Mouse (Mus musculus) heart, embryonic 11.5 days (tissue): ENCODE results near the gene Krt1. TPM values are rescaled to one million over a fixed set of nuclear protein-coding genes. Genes with fewer than 3 reads are reported as not detected.

ENCODE experiments used
- ATAC-seq: fragments of 200-750 bp; cut with Nextera tagmentation; replicated peaks from 2 replicates; pipeline ENCODE4 v1.8.0; 2017; ENCODE audit warnings: moderate library complexity; ENCODE audit not compliant: insufficient number of reproducible peaks, low FRiP score, low TSS enrichment
- H3K27ac ChIP-seq: fragments of 300-500 bp; sonication (generic); 2 replicates; pipeline ENCODE4 v1.5.1; 2014; ENCODE audit warnings: mild to moderate bottlenecking, low read depth, low read length
- H3K27me3 ChIP-seq: fragments of 300-500 bp; sonication (generic); 2 replicates; pipeline ENCODE4 v1.6.1; 2014; ENCODE audit warnings: mild to moderate bottlenecking, low read length, mixed read lengths; ENCODE audit not compliant: control insufficient read depth, insufficient read depth
- H3K36me3 ChIP-seq: fragments of 300-500 bp; sonication (generic); 2 replicates; pipeline ENCODE4 v1.6.1; 2014; ENCODE audit warnings: mild to moderate bottlenecking, low read length, moderate library complexity, mixed read lengths; ENCODE audit not compliant: control insufficient read depth, insufficient read depth
- H3K4me1 ChIP-seq: fragments of 300-500 bp; sonication (generic); 2 replicates; pipeline ENCODE4 v1.6.1; 2014; ENCODE audit warnings: low read length; ENCODE audit not compliant: control insufficient read depth, insufficient read depth
- H3K4me2 ChIP-seq: fragments of 300-500 bp; sonication (generic); 2 replicates; pipeline ENCODE4 v1.6.1; 2014; ENCODE audit warnings: mild to moderate bottlenecking, moderate library complexity
- H3K4me3 ChIP-seq: fragments of 300-500 bp; sonication (generic); 2 replicates; pipeline ENCODE4 v1.5.1; 2014; ENCODE audit warnings: low read depth, low read length
- H3K9ac ChIP-seq: fragments of 300-500 bp; sonication (generic); 2 replicates; pipeline ENCODE4 v1.6.1; 2014; ENCODE audit warnings: mild to moderate bottlenecking, low read depth, low read length, moderate library complexity
- H3K9me3 ChIP-seq: fragments of 300-500 bp; sonication (generic); replicated peaks from 2 replicates; pipeline ENCODE4 v1.6.1; 2016; ENCODE audit warnings: low read length; ENCODE audit not compliant: control insufficient read depth
- WGBS: fragments of 180-500 bp; shearing (Covaris S2); extraction: QIAGEN DNeasy Blood & Tissue Kit; methylation state at CpG from one replicate; pipeline ENCODE4 v1.1.7; 2014; ENCODE audit not compliant: insufficient replicate concordance; 5-methylcytosine and 5-hydroxymethylcytosine counted together
- polyA plus RNA-seq: library from polyadenylated mRNA; unstranded; fragments of >200 nt; fragmentation: Nextera tagmentation; extraction: Ambion mirVana; gene quantifications from 2 replicates; pipeline ENCODE4 v1.2.1, GENCODE M21; 2014

Krt1 gene
- polyA plus RNA-seq, 1 experiment from 2014 or later, result 0.87 TPM

GRCm38 (mm10) chr15:101843192-101843591, 7.4 kb downstream of the Krt1 start:
- no peak overlapping the region for H3K4me3 ChIP-seq
- H3K36me3 ChIP-seq, result no peaks in the 10 kb centered on the region
- no peak overlapping the region for H3K4me2 ChIP-seq
- no peaks in the 10 kb centered on the region for H3K9me3 ChIP-seq
- peaks cover 24% of the 10 kb centered on the region for H3K27me3 ChIP-seq
- no peak for ATAC-seq
- H3K4me1 ChIP-seq, result no peaks in the 10 kb centered on the region
- H3K9ac ChIP-seq, result no peak overlapping the region
- H3K27ac ChIP-seq, result no peak overlapping the region
- WGBS, result 60% methylated on average over 9 of the region's 9 CpGs

GRCm38 (mm10) chr15:101834784-101835328, 15.7 kb downstream of the Krt1 start:
- Histone ChIP-seq H3K4me1 (no peaks in the 10 kb centered on the region), H3K9ac (no peak overlapping the region), H3K36me3 (no peaks in the 10 kb centered on the region), H3K4me3 (no peak overlapping the region), H3K4me2 (no peak overlapping the region), H3K27me3 (0 out of 2 replicates have a peak, but pooled peaks cover 3% of the 10 kb centered on the region), H3K27ac (no peak overlapping the region), H3K9me3 (no peaks in the 10 kb centered on the region)
- ATAC-seq, result no peak
- WGBS, result 61% methylated on average over 5 of the region's 5 CpGs

GRCm38 (mm10) chr15:101833131-101833530, 17.5 kb downstream of the Krt1 start:
- no peak for ATAC-seq
- Histone ChIP-seq H3K27ac (no peak overlapping the region), H3K4me3 (no peak overlapping the region), H3K27me3 (no peaks in the 10 kb centered on the region), H3K4me2 (no peak overlapping the region), H3K4me1 (no peaks in the 10 kb centered on the region), H3K9me3 (no peaks in the 10 kb centered on the region), H3K9ac (no peak overlapping the region), H3K36me3 (no peaks in the 10 kb centered on the region)
- 37% methylated on average over 6 of the region's 6 CpGs for WGBS

GRCm38 (mm10) chr15:101829441-101829840, 21.2 kb downstream of the Krt1 start:
- Histone ChIP-seq H3K27me3 (no peaks in the 10 kb centered on the region), H3K4me1 (0 out of 2 replicates have a peak, but pooled peaks cover 2% of the 10 kb centered on the region), H3K27ac (no peak overlapping the region), H3K4me3 (no peak overlapping the region), H3K4me2 (no peak overlapping the region), H3K9ac (no peak overlapping the region), H3K36me3 (no peaks in the 10 kb centered on the region), H3K9me3 (no peaks in the 10 kb centered on the region)
- 62% methylated on average over 5 of the region's 5 CpGs for WGBS
- ATAC-seq, result no peak

DNA sequence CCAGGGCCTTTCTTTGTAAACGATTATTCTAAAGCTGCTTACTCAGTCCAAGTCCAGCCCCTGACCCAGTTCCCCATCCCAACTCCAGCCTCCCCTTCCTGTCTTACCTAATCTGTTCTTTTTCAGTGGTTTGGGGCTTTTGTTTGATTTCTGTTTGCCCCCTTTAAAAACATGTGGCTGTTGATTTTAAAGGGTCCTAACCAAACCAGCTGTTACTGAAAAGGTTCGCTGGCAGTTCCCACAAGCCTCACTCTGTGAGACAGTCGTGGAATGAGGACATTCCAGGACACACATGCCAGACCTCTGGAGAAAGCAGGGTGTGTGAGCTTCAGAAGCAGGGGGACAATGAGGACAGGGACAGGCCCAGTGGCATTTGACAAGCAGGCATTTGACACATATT, 28.8 kb downstream of the Krt1 start:
- peaks cover 8% of the 10 kb centered on the region; the same call in 1 of the 2 replicates for H3K27me3 ChIP-seq
- H3K4me3 ChIP-seq, result no peak overlapping the region
- H3K36me3 ChIP-seq, result no peaks in the 10 kb centered on the region
- no peaks in the 10 kb centered on the region for H3K9me3 ChIP-seq
- no peak overlapping the region for H3K9ac ChIP-seq
- no peak for ATAC-seq
- 0 out of 2 replicates have a peak, but pooled peaks cover 2% of the 10 kb centered on the region for H3K4me1 ChIP-seq
- WGBS, result 26% methylated on average over 3 of the region's 3 CpGs
- no peak overlapping the region for H3K4me2 ChIP-seq
- no peak overlapping the region for H3K27ac ChIP-seq

DNA sequence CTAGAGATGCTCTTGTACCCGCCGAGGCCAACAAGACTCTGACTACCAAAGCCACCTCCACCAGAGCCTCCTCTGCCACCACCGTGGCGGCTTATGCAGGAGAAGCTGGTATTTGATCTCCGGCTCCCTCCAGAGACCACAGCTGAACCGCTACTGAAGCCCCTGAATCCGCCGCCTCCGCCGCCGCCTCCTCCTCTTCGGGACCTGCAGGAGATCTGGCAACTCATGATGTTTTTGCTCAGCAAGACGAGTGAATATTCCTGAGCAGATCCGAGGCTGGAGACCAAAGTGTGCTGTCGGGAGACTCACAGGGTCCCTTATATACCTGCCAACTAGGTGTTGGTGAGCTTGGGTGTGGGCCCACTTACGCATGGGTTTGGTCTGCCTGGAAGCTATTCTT, 32.7 kb downstream of the Krt1 start, which contains the start of gene Krt2:
Gene Krt2 (minus strand): TSS at position 295 of the 400 bp plus-strand sequence.
- H3K36me3 ChIP-seq, result no peaks in the 10 kb centered on the region
- no peaks in the 10 kb centered on the region for H3K9me3 ChIP-seq
- ATAC-seq, result no peak
- no peak within 1 kb of the TSS for H3K9ac ChIP-seq
- WGBS, result 69% methylated on average over 16 of the region's 16 CpGs
- no peaks in the 10 kb centered on the region for H3K4me1 ChIP-seq
- H3K4me2 ChIP-seq, result no peak within 1 kb of the TSS
- peaks cover 11% of the 10 kb centered on the region; the same call in 1 of the 2 replicates for H3K27me3 ChIP-seq
- no peak within 1 kb of the TSS for H3K27ac ChIP-seq
- H3K4me3 ChIP-seq, result no peak within 1 kb of the TSS

DNA sequence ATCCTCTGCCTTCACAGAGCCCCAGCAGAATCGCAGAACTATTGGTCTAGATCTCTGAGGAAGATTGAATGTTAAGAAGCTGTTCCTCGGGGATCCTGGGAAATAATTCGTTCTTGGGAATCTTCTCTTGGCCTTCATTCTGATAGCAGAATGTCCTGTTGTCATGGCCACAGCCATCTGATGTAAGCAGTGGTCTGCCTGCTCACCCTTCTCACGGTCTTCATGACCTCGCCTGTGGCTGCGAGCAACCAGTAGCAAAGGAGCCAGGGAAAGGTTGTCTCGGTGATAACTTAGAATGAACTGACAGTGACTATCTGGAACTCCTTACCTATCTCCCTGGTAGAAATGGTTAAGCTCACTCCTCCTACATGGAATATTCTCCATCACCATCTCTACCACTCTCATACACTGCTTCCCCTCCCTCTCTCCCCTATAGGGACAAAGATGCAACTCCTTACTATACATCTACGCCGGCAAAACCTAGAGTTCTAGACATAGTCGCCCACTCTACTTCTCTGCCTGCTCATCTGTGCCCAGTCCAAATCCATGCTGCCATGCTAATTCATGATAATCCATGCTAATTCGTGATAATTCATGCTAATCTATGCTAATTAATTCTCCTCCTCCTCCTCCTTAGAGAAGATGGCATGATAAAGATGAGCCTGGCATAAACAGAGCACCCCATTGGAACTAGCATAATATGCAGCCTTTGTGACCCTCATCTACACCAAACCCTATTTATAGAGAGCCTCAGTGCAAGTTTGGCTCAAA, 47.4 kb downstream of the Krt1 start:
- Histone ChIP-seq H3K27ac (no peak overlapping the region), H3K36me3 (no peaks in the 10 kb centered on the region), H3K4me3 (no peak overlapping the region), H3K27me3 (peaks cover 20% of the 10 kb centered on the region), H3K4me2 (no peak overlapping the region), H3K9ac (no peak overlapping the region), H3K9me3 (no peaks in the 10 kb centered on the region), H3K4me1 (no peaks in the 10 kb centered on the region)
- WGBS, result 75% methylated on average over 11 of the region's 11 CpGs
- no peak for ATAC-seq

DNA sequence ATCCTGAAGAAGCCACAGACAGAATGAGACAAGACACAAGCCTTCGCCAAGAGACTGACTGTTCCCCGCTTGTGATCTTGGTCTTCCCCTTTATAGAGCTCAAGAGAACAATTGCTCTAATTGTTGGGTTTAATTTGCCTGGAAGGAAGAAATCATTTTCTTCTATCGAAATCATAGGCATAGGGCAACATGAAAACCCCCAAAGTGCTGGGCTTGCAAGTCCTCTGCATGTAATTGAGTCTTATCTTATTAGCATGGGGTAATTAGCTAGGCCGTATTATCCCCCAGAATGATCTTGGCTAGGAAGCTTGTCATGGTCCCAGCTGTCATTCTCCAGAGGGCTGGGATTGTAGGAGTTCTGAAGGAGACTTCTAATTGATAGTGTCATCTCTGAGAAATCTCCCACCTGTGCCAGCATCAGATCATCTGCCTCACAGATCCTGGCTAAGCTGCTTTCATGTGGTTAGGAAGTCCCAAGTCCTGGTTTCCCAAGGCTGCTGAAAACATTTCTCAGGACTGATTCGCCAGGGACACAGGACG, 48.2 kb downstream of the Krt1 start, which contains the start of gene Krt73:
Gene Krt73 (minus strand): TSS at position 51 of the 540 bp plus-strand sequence.
- Histone ChIP-seq H3K9me3 (no peaks in the 10 kb centered on the region), H3K9ac (no peak within 1 kb of the TSS), H3K4me2 (no peak within 1 kb of the TSS), H3K27me3 (peaks cover 20% of the 10 kb centered on the region), H3K36me3 (no peaks in the 10 kb centered on the region), H3K4me1 (no peaks in the 10 kb centered on the region), H3K27ac (no peak within 1 kb of the TSS), H3K4me3 (no peak within 1 kb of the TSS)
- ATAC-seq, result no peak
- WGBS, result 71% methylated on average over 6 of the region's 6 CpGs
